Mouse (Mus musculus) cerebellum, adult 2 months (tissue): Measurements from ENCODE around the gene Peak1.

Experiments
- CTCF ChIP-seq: fragments of 200-500 bp; IDR thresholded peaks from 2 replicates; pipeline ENCODE4 v1.5.1; 2011; ENCODE audit warnings: low read depth, mild to moderate bottlenecking, control low read depth, low read length, moderate library complexity, borderline replicate concordance; ENCODE audit not compliant: insufficient read depth
- POLR2A ChIP-seq: fragments of 200-500 bp; IDR thresholded peaks from 2 replicates; pipeline ENCODE4 v1.6.1; 2011; ENCODE audit warnings: low read length, control low read depth, borderline replicate concordance; ENCODE audit not compliant: insufficient read depth

DNA sequence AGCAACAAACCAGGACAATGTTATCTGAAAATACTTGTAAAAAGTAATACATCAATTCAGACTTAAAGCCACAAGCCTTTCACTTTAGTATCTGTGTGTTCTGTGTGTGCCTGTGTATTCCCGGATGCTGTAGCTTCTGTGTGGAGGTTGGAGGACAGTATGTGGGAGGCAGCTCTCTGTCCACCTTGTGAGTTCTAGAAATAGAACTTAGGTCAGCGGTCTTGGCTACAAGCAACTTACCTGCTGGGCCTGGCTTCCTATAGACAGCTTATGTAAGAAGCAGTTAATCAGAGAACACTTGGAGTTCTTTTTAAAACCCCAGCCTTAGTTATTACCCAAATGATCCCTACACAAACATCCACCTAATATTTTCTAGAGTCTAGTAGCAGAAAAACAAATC is 127.8 kb downstream of the Peak1 start:
- TF ChIP-seq CTCF (no peak), POLR2A (peak; percentile 48; the same call in 1 of the 2 replicates)
